Mouse (Mus musculus) midbrain, embryonic 15.5 days (tissue): Measurements from ENCODE around the gene 1700025G04Rik. TPM values are rescaled to one million over a fixed set of nuclear protein-coding genes. Genes with fewer than 3 reads are reported as not detected.
A peak's percentile ranks its signal among the peaks of the same experiment; 100 is the strongest.

ENCODE experiments used
- ATAC-seq: fragments of 200-750 bp; cut with Nextera tagmentation; replicated peaks from 2 replicates; pipeline ENCODE4 v1.8.0; 2017; ENCODE audit warnings: moderate TSS enrichment
- H3K27ac ChIP-seq: fragments of 300-500 bp; sonication (generic); 2 replicates; pipeline ENCODE4 v1.5.1; 2015; ENCODE audit warnings: mild to moderate bottlenecking, inconsistent platforms
- H3K27me3 ChIP-seq: fragments of 300-500 bp; sonication (generic); replicated peaks from 2 replicates; pipeline ENCODE4 v1.6.1; 2015; ENCODE audit warnings: inconsistent platforms
- H3K36me3 ChIP-seq: fragments of 300-500 bp; sonication (generic); replicated peaks from 2 replicates; pipeline ENCODE4 v1.6.1; 2015; ENCODE audit warnings: inconsistent platforms
- H3K4me1 ChIP-seq: fragments of 300-500 bp; sonication (generic); 2 replicates; pipeline ENCODE4 v1.6.1; 2015; ENCODE audit warnings: inconsistent platforms
- H3K4me2 ChIP-seq: fragments of 300-500 bp; sonication (generic); 2 replicates; pipeline ENCODE4 v1.6.1; 2015; ENCODE audit warnings: inconsistent platforms, mild to moderate bottlenecking, moderate library complexity
- H3K4me3 ChIP-seq: fragments of 300-500 bp; sonication (generic); 2 replicates; pipeline ENCODE4 v1.5.1; 2015; ENCODE audit warnings: mild to moderate bottlenecking, inconsistent platforms
- H3K9ac ChIP-seq: fragments of 300-500 bp; sonication (generic); 2 replicates; pipeline ENCODE4 v1.6.1; 2015; ENCODE audit warnings: mild to moderate bottlenecking, inconsistent platforms
- H3K9me3 ChIP-seq: fragments of 300-500 bp; sonication (generic); 2 replicates; pipeline ENCODE4 v1.6.1; 2016; ENCODE audit warnings: inconsistent platforms
- WGBS: fragments of 180-500 bp; shearing (Covaris S2); methylation state at CpG from one replicate; pipeline ENCODE4 v1.1.7; 2015; ENCODE audit warnings: mixed read lengths; 5-methylcytosine and 5-hydroxymethylcytosine counted together
- polyA plus RNA-seq: library from polyadenylated mRNA; unstranded; fragments of >200 nt; fragmentation: Nextera tagmentation; extraction: Ambion mirVana; gene quantifications from 2 replicates; pipeline ENCODE4 v1.2.1, GENCODE M21; 2015

1700025G04Rik gene
- polyA plus RNA-seq, 1 experiment from 2014 or later = 34.6 TPM

- no peaks in the 10 kb centered on the region for H3K9me3 ChIP-seq
- H3K27me3 ChIP-seq = no peaks in the 10 kb centered on the region
- H3K4me3 ChIP-seq = no peak overlapping the region
- 90% methylated on average over 4 of the region's 4 CpGs for WGBS
- no peak overlapping the region for H3K4me2 ChIP-seq
- no peak overlapping the region for H3K27ac ChIP-seq
- H3K36me3 ChIP-seq = no peaks in the 10 kb centered on the region
- no peak overlapping the region for H3K9ac ChIP-seq
- H3K4me1 ChIP-seq = peaks cover 23% of the 10 kb centered on the region
- ATAC-seq = no peak
Observed at GRCm38 (mm10) chr1:152041005-152041404, 48.9 kb downstream of the 1700025G04Rik start.

GRCm38 (mm10) chr1:152040053-152040452 is 49.9 kb downstream of the 1700025G04Rik start:
- Histone ChIP-seq H3K4me1 (peaks cover 23% of the 10 kb centered on the region), H3K9me3 (no peaks in the 10 kb centered on the region), H3K27ac (no peak overlapping the region), H3K9ac (no peak overlapping the region), H3K27me3 (no peaks in the 10 kb centered on the region), H3K4me2 (no peak overlapping the region), H3K36me3 (no peaks in the 10 kb centered on the region), H3K4me3 (no peak overlapping the region)
- 71% methylated on average over 7 of the region's 7 CpGs for WGBS
- ATAC-seq = no peak

GRCm38 (mm10) chr1:152039588-152039987 is 50.3 kb downstream of the 1700025G04Rik start:
- 82% methylated on average over 8 of the region's 8 CpGs for WGBS
- Histone ChIP-seq H3K4me2 (no peak overlapping the region), H3K4me3 (no peak overlapping the region), H3K27ac (no peak overlapping the region), H3K27me3 (no peaks in the 10 kb centered on the region), H3K9ac (no peak overlapping the region), H3K9me3 (no peaks in the 10 kb centered on the region), H3K4me1 (peaks cover 23% of the 10 kb centered on the region), H3K36me3 (no peaks in the 10 kb centered on the region)
- no peak for ATAC-seq

GRCm38 (mm10) chr1:152038086-152038485 is 51.8 kb downstream of the 1700025G04Rik start:
- Histone ChIP-seq H3K36me3 (no peaks in the 10 kb centered on the region), H3K4me2 (no peak overlapping the region), H3K27me3 (no peaks in the 10 kb centered on the region), H3K4me3 (no peak overlapping the region), H3K4me1 (peaks cover 23% of the 10 kb centered on the region), H3K9me3 (no peaks in the 10 kb centered on the region), H3K27ac (no peak overlapping the region), H3K9ac (no peak overlapping the region)
- 57% methylated on average over 9 of the region's 9 CpGs for WGBS
- no peak; the same call in 1 of the 2 replicates for ATAC-seq

GRCm38 (mm10) chr1:152037589-152037988 is 52.3 kb downstream of the 1700025G04Rik start:
- H3K4me2 ChIP-seq = no peak overlapping the region
- H3K27me3 ChIP-seq = no peaks in the 10 kb centered on the region
- no peak overlapping the region for H3K4me3 ChIP-seq
- H3K27ac ChIP-seq = no peak overlapping the region
- no peak for ATAC-seq
- no peaks in the 10 kb centered on the region for H3K9me3 ChIP-seq
- H3K9ac ChIP-seq = no peak overlapping the region
- H3K36me3 ChIP-seq = no peaks in the 10 kb centered on the region
- peaks cover 23% of the 10 kb centered on the region for H3K4me1 ChIP-seq
- 54% methylated on average over 4 of the region's 4 CpGs for whole genome bisulfite sequencing

- Histone ChIP-seq H3K9me3 (no peaks in the 10 kb centered on the region), H3K4me1 (peaks cover 21% of the 10 kb centered on the region), H3K4me3 (no peak overlapping the region), H3K9ac (no peak overlapping the region), H3K27me3 (no peaks in the 10 kb centered on the region), H3K27ac (no peak overlapping the region), H3K36me3 (no peaks in the 10 kb centered on the region), H3K4me2 (no peak overlapping the region)
- WGBS = 50% methylated on average over 7 of the region's 7 CpGs
- no peak for ATAC-seq
Observed at GRCm38 (mm10) chr1:152034766-152035165, 55.2 kb downstream of the 1700025G04Rik start.

GRCm38 (mm10) chr1:152033731-152034130 is 56.2 kb downstream of the 1700025G04Rik start:
- H3K9ac ChIP-seq = no peak overlapping the region
- H3K4me1 ChIP-seq = peaks cover 19% of the 10 kb centered on the region
- no peak overlapping the region for H3K27ac ChIP-seq
- H3K36me3 ChIP-seq = no peaks in the 10 kb centered on the region
- H3K4me2 ChIP-seq = no peak overlapping the region
- no peak for ATAC-seq
- H3K9me3 ChIP-seq = no peaks in the 10 kb centered on the region
- no peaks in the 10 kb centered on the region for H3K27me3 ChIP-seq
- no peak overlapping the region for H3K4me3 ChIP-seq
- 71% methylated on average over 3 of the region's 3 CpGs for WGBS

- Histone ChIP-seq H3K4me3 (no peak overlapping the region), H3K27me3 (no peaks in the 10 kb centered on the region)
Observed at GRCm38 (mm10) chr1:152032144-152032543, 57.8 kb downstream of the 1700025G04Rik start.

GRCm38 (mm10) chr1:152030546-152030945 is 59.4 kb downstream of the 1700025G04Rik start:
- no peak overlapping the region for H3K27ac ChIP-seq
- H3K4me2 ChIP-seq = no peak overlapping the region
- ATAC-seq = peak; percentile 63
- H3K9me3 ChIP-seq = no peaks in the 10 kb centered on the region
- WGBS = 9% methylated on average over 6 of the region's 6 CpGs
- no peak overlapping the region for H3K9ac ChIP-seq
- H3K4me1 ChIP-seq = 0 out of 2 replicates have a peak, but pooled peaks cover 3% of the 10 kb centered on the region
- no peaks in the 10 kb centered on the region for H3K27me3 ChIP-seq
- H3K4me3 ChIP-seq = no peak overlapping the region
- H3K36me3 ChIP-seq = no peaks in the 10 kb centered on the region

More at GRCm38 (mm10) chr1:152032144-152032543, 57.8 kb downstream of the 1700025G04Rik start:
- H3K4me2 ChIP-seq = no peak overlapping the region
- H3K9ac ChIP-seq = no peak overlapping the region
- WGBS = 91% methylated on average over 5 of the region's 5 CpGs
- no peak for ATAC-seq
- H3K4me1 ChIP-seq = 0 out of 2 replicates have a peak, but pooled peaks cover 7% of the 10 kb centered on the region
- H3K36me3 ChIP-seq = no peaks in the 10 kb centered on the region
- H3K27ac ChIP-seq = no peak overlapping the region
- H3K9me3 ChIP-seq = no peaks in the 10 kb centered on the region

- 0 out of 2 replicates have a peak, but pooled peaks cover 3% of the 10 kb centered on the region for H3K4me1 ChIP-seq
- H3K36me3 ChIP-seq = no peaks in the 10 kb centered on the region
- H3K27me3 ChIP-seq = no peaks in the 10 kb centered on the region
- no peak overlapping the region for H3K27ac ChIP-seq
- no peaks in the 10 kb centered on the region for H3K9me3 ChIP-seq
- no peak overlapping the region for H3K9ac ChIP-seq
- H3K4me3 ChIP-seq = no peak overlapping the region
- 81% methylated on average over 4 of the region's 4 CpGs for WGBS
- ATAC-seq = no peak
- H3K4me2 ChIP-seq = no peak overlapping the region
Observed at GRCm38 (mm10) chr1:152028718-152029117, 61.2 kb downstream of the 1700025G04Rik start.

GRCm38 (mm10) chr1:152026762-152027161 is 63.2 kb downstream of the 1700025G04Rik start:
- H3K27ac ChIP-seq = no peak overlapping the region
- no peaks in the 10 kb centered on the region for H3K36me3 ChIP-seq
- H3K4me3 ChIP-seq = no peak overlapping the region
- no peaks in the 10 kb centered on the region for H3K9me3 ChIP-seq
- H3K4me1 ChIP-seq = 0 out of 2 replicates have a peak, but pooled peaks cover 3% of the 10 kb centered on the region
- 91% methylated on average over 4 of the region's 4 CpGs for WGBS
- no peak overlapping the region for H3K4me2 ChIP-seq
- no peak overlapping the region for H3K9ac ChIP-seq
- ATAC-seq = no peak
- H3K27me3 ChIP-seq = no peaks in the 10 kb centered on the region

GRCm38 (mm10) chr1:152025308-152025707 is 64.6 kb downstream of the 1700025G04Rik start:
- H3K9me3 ChIP-seq = no peaks in the 10 kb centered on the region
- H3K36me3 ChIP-seq = no peaks in the 10 kb centered on the region
- no peak overlapping the region for H3K4me3 ChIP-seq
- no peaks in the 10 kb centered on the region for H3K27me3 ChIP-seq
- no peaks in the 10 kb centered on the region for H3K4me1 ChIP-seq
- H3K4me2 ChIP-seq = no peak overlapping the region
- WGBS = 89% methylated on average over 4 of the region's 4 CpGs
- ATAC-seq = no peak
- H3K27ac ChIP-seq = no peak overlapping the region
- no peak overlapping the region for H3K9ac ChIP-seq

- no peaks in the 10 kb centered on the region; the same call in 1 of the 2 replicates for H3K4me1 ChIP-seq
- H3K4me2 ChIP-seq = no peak overlapping the region
- H3K36me3 ChIP-seq = no peaks in the 10 kb centered on the region
- no peaks in the 10 kb centered on the region for H3K27me3 ChIP-seq
- no peak overlapping the region for H3K9ac ChIP-seq
- no peak overlapping the region for H3K4me3 ChIP-seq
- no peak overlapping the region for H3K27ac ChIP-seq
- H3K9me3 ChIP-seq = no peaks in the 10 kb centered on the region
- 79% methylated on average over 18 of the region's 18 CpGs for WGBS
- ATAC-seq = no peak
Observed at GRCm38 (mm10) chr1:152024019-152024787, 65.7 kb downstream of the 1700025G04Rik start.
